In the genomic region with DNA sequence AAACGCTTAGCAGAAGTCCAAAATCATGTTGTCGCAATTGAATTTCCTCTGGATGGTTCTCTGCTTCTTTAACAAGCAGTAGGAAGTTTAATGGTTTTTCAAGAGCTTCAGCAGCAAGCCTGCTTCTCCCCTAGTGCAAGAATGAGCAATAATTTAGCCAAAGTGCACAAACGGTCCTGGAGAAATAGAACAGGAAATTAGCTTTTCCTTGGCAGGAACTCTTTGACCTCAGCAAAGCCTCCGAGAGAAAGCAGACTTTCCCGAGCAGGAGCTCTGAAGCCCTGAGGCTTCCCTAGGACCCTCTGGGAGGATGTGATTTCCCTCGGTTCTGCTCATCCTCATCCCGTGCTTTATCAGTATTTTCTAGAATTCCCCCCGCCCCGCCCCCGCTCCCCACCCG, we compare ENCODE assay signal across 10 mouse cellular contexts. TPM values are rescaled to one million over a fixed set of nuclear protein-coding genes. Genes with fewer than 3 reads are reported as not detected.
DNase-seq lines count a peak whose midpoint lies in the region; ATAC-seq and TF ChIP-seq lines count a peak whose summit lies in the region.
"Had no signal": no experiment of that assay in that cellular context is flagged by ENCODE, and none has a peak within 500 bp of the region (broad histone marks: within the 10 kb centered on the region; RNA-seq: fewer than 3 reads in every experiment).

No protein-coding gene starts in this region.

- H3K9ac ChIP-seq in lung, embryonic 16.5 days (ENCODE audit: low read length): peak overlapping the region; percentile 10; the same call in 1 of the 2 replicates
- H3K9ac ChIP-seq in intestine, embryonic 16.5 days (ENCODE audit: low read depth, low read length): no peak overlapping the region
- no peak overlapping the region for H3K9ac ChIP-seq in stomach, embryonic 16.5 days (ENCODE audit: low read length)
- H3K9ac ChIP-seq: midbrain, embryonic 15.5 days had no signal

- H3K4me2 ChIP-seq in lung, embryonic 16.5 days (ENCODE audit: low read depth, low read length): peak overlapping the region; percentile 39
- peak overlapping the region; percentile 28; the same call in 1 of the 2 replicates for H3K4me2 ChIP-seq in intestine, embryonic 16.5 days (ENCODE audit: low read depth, low read length)
- H3K4me2 ChIP-seq in stomach, embryonic 16.5 days (ENCODE audit: low read depth, low read length): peak overlapping the region; percentile 11; the same call in 1 of the 2 replicates
- H3K4me2 ChIP-seq: midbrain, embryonic 15.5 days had no signal

- no peak for TF ChIP-seq POLR2A in cerebellum, adult 2 months (IDR thresholded peaks at IDR 0.05; ENCODE audit: borderline replicate concordance, insufficient read depth, low read length)

- 23% methylated on average over 11 of the region's 11 CpGs for WGBS in lung, embryonic 16.5 days
- WGBS in intestine, embryonic 16.5 days: 21% methylated on average over 11 of the region's 11 CpGs
- 18% methylated on average over 11 of the region's 11 CpGs for WGBS in stomach, embryonic 16.5 days
- 60% methylated on average over 11 of the region's 11 CpGs for WGBS in cerebellum, adult 2 months

- no peak overlapping the region for H3K4me3 ChIP-seq in lung, embryonic 16.5 days (ENCODE audit: low read length)
- no peak overlapping the region for H3K4me3 ChIP-seq in intestine, embryonic 16.5 days (ENCODE audit: low read length)
- H3K4me3 ChIP-seq in stomach, embryonic 16.5 days (replicated peaks; ENCODE audit: low read length): no peak overlapping the region
- H3K4me3 ChIP-seq in cerebellum, adult 2 months (replicated peaks; ENCODE audit: insufficient read depth, low read depth, low read length): no peak overlapping the region
- H3K4me3 ChIP-seq: midbrain, embryonic 15.5 days had no signal

- H3K27ac ChIP-seq in lung, embryonic 16.5 days (ENCODE audit: low read length): peak overlapping the region; percentile 5; the same call in 1 of the 2 replicates
- peak overlapping the region; percentile 12; the same call in 1 of the 2 replicates for H3K27ac ChIP-seq in intestine, embryonic 16.5 days (ENCODE audit: low read length)
- H3K27ac ChIP-seq in stomach, embryonic 16.5 days (ENCODE audit: low read length): peak overlapping the region; percentile 58
- H3K27ac ChIP-seq in cerebellum, adult 2 months (ENCODE audit: insufficient read depth, low read length): no peak overlapping the region
- H3K27ac ChIP-seq: midbrain, embryonic 15.5 days had no signal

- H3K27me3 ChIP-seq in lung, embryonic 16.5 days (ENCODE audit: control insufficient read depth, insufficient read depth, low read depth, low read length): no peaks in the 10 kb centered on the region
- H3K27me3 ChIP-seq in intestine, embryonic 16.5 days (replicated peaks; ENCODE audit: control insufficient read depth, insufficient read depth, low read length): no peaks in the 10 kb centered on the region
- H3K27me3 ChIP-seq in stomach, embryonic 16.5 days (ENCODE audit: control insufficient read depth, insufficient read depth, low read length): no peaks in the 10 kb centered on the region
- H3K27me3 ChIP-seq in cerebellum, adult 2 months (ENCODE audit: control insufficient read depth, insufficient read depth, low read length): no peaks in the 10 kb centered on the region; the same call in 1 of the 2 replicates

- DNase-seq in lung, postnatal 14 days: no peak
- peak; percentile 58 for DNase-seq in forelimb bud, embryonic 11.5 days (ENCODE audit: low read depth, low spot score)
- DNase-seq in cerebellum, adult 2 months: no peak
- no peak for DNase-seq in layer of hippocampus, adult 9-10 months (ENCODE audit: low spot score)
- DNase-seq: gastrocnemius, postnatal 36 days; thymus, postnatal 14 days had no signal

- H3K4me1 ChIP-seq in lung, embryonic 16.5 days (replicated peaks; ENCODE audit: control insufficient read depth, insufficient read depth, low read length): peaks cover 32% of the 10 kb centered on the region
- H3K4me1 ChIP-seq in intestine, embryonic 16.5 days (ENCODE audit: control insufficient read depth, insufficient read depth, low read length): peaks cover 20% of the 10 kb centered on the region
- H3K4me1 ChIP-seq in stomach, embryonic 16.5 days (ENCODE audit: control insufficient read depth, insufficient read depth, low read length): peaks cover 24% of the 10 kb centered on the region
- H3K4me1 ChIP-seq in cerebellum, adult 2 months (ENCODE audit: control insufficient read depth, insufficient read depth, low read length): no peaks in the 10 kb centered on the region
- H3K4me1 ChIP-seq: midbrain, embryonic 15.5 days had no signal

- no peaks in the 10 kb centered on the region for H3K36me3 ChIP-seq in lung, embryonic 16.5 days (ENCODE audit: control insufficient read depth, insufficient read depth, low read length)
- no peaks in the 10 kb centered on the region for H3K36me3 ChIP-seq in intestine, embryonic 16.5 days (ENCODE audit: control insufficient read depth, insufficient read depth, low read length)
- no peaks in the 10 kb centered on the region for H3K36me3 ChIP-seq in stomach, embryonic 16.5 days (ENCODE audit: control insufficient read depth, insufficient read depth, low read length)
- H3K36me3 ChIP-seq: midbrain, embryonic 15.5 days had no signal

- no peak for ATAC-seq in lung, embryonic 16.5 days (ENCODE audit: low read depth)
- no peak for ATAC-seq in intestine, embryonic 16.5 days
- ATAC-seq in stomach, embryonic 16.5 days (ENCODE audit: insufficient read depth, low FRiP score): peak; percentile 48
- ATAC-seq: midbrain, embryonic 15.5 days had no signal

- H3K9me3 ChIP-seq in lung, embryonic 16.5 days (ENCODE audit: control insufficient read depth, low read length): no peaks in the 10 kb centered on the region
- no peaks in the 10 kb centered on the region for H3K9me3 ChIP-seq in intestine, embryonic 16.5 days (ENCODE audit: control insufficient read depth, low read length)
- no peaks in the 10 kb centered on the region for H3K9me3 ChIP-seq in stomach, embryonic 16.5 days (replicated peaks; ENCODE audit: control insufficient read depth, low read length)
- H3K9me3 ChIP-seq: midbrain, embryonic 15.5 days had no signal

- no peak for TF ChIP-seq CTCF in cerebellum, adult 2 months (IDR thresholded peaks at IDR 0.05; ENCODE audit: borderline replicate concordance, insufficient read depth, low read depth, low read length)

RNA-seq across cellular contexts. Expression of a gene that starts 13.3 kb away (rescaled TPM):
- 21.9 and 22.1 TPM in 2 replicates for polyA plus RNA-seq in lung, embryonic 16.5 days (2015; fragmentation: Nextera tagmentation; extraction: Ambion mirVana)
- polyA plus RNA-seq in intestine, embryonic 16.5 days (2015; fragmentation: Nextera tagmentation; extraction: Ambion mirVana): 16.8 and 17.6 TPM in 2 replicates
- polyA plus RNA-seq in stomach, embryonic 16.5 days (2015; fragmentation: Nextera tagmentation; extraction: Ambion mirVana): 26.6 and 27.3 TPM in 2 replicates
- 1.1 and 1.3 TPM in 2 replicates for polyA plus RNA-seq in cerebellum, adult 2 months (2012; rRNA removed)

RNA-seq across cellular contexts. Expression of a gene that starts 49.7 kb away (rescaled TPM):
- polyA plus RNA-seq in lung, embryonic 16.5 days (2015; fragmentation: Nextera tagmentation; extraction: Ambion mirVana): 58.0 and 64.2 TPM in 2 replicates
- 40.6 and 41.4 TPM in 2 replicates for polyA plus RNA-seq in intestine, embryonic 16.5 days (2015; fragmentation: Nextera tagmentation; extraction: Ambion mirVana)
- 37.5 and 43.4 TPM in 2 replicates for polyA plus RNA-seq in stomach, embryonic 16.5 days (2015; fragmentation: Nextera tagmentation; extraction: Ambion mirVana)
- polyA plus RNA-seq in cerebellum, adult 2 months (2012; rRNA removed): 19.3 and 21.1 TPM in 2 replicates
